Comparison of ENCODE assay signal across 21 mouse cellular contexts in the genomic region with DNA sequence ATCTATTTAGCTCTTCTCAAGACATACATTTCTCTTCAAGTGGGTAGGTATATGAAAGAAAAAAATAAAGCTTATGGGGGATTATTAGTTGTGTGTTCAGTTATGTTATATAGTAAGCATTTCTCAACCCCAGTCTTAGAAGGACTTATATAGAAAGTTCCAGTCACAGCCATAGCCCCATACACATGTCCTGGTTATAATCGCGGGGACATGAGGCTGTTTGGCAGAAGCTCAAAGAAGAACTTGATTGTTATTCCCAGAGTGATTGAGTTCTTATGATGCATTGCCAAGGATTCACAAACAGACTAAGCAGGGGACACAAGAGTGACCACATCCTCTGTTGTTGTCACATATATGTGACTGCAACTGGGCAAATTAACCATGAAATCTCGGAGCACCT. TPM values are rescaled to one million over a fixed set of nuclear protein-coding genes. Genes with fewer than 3 reads are reported as not detected.
DNase-seq lines count a peak whose midpoint lies in the region; ATAC-seq and TF ChIP-seq lines count a peak whose summit lies in the region.
"Had no signal": no experiment of that assay in that cellular context is flagged by ENCODE, and none has a peak within 500 bp of the region (broad histone marks: within the 10 kb centered on the region; RNA-seq: fewer than 3 reads in every experiment).

No protein-coding gene starts in this region.

- no peaks in the 10 kb centered on the region for H3K36me3 ChIP-seq in lung, embryonic 14.5 days (ENCODE audit: insufficient read depth)
- H3K36me3 ChIP-seq in lung, embryonic 15.5 days = no peaks in the 10 kb centered on the region
- H3K36me3 ChIP-seq in lung, embryonic 16.5 days (ENCODE audit: control insufficient read depth, insufficient read depth, low read length) = no peaks in the 10 kb centered on the region

- no peak overlapping the region for H3K4me3 ChIP-seq in lung, embryonic 14.5 days (ENCODE audit: low read depth, low read length)
- H3K4me3 ChIP-seq in lung, embryonic 15.5 days = no peak overlapping the region
- H3K4me3 ChIP-seq in lung, embryonic 16.5 days (ENCODE audit: low read length) = no peak overlapping the region
- no peak overlapping the region for H3K4me3 ChIP-seq in lung, adult 2 months (replicated peaks; ENCODE audit: extremely low read depth, low read depth, low read length)

- H3K4me2 ChIP-seq in lung, embryonic 14.5 days = no peak overlapping the region
- H3K4me2 ChIP-seq in lung, embryonic 15.5 days = no peak overlapping the region
- no peak overlapping the region for H3K4me2 ChIP-seq in lung, embryonic 16.5 days (ENCODE audit: low read depth, low read length)

- no peak overlapping the region for H3K27ac ChIP-seq in lung, embryonic 14.5 days (ENCODE audit: low read depth)
- no peak overlapping the region for H3K27ac ChIP-seq in lung, embryonic 15.5 days
- H3K27ac ChIP-seq in lung, embryonic 16.5 days (ENCODE audit: low read length) = no peak overlapping the region

- 77% methylated on average over 3 of the region's 3 CpGs for WGBS in lung, embryonic 14.5 days
- WGBS in lung, embryonic 15.5 days = 73% methylated on average over 3 of the region's 3 CpGs
- 63% methylated on average over 3 of the region's 3 CpGs for WGBS in lung, embryonic 16.5 days
- WGBS in lung, adult 2 months = 62% methylated on average over 3 of the region's 3 CpGs

- H3K9me3 ChIP-seq in lung, embryonic 14.5 days (ENCODE audit: low read depth, low read length) = no peaks in the 10 kb centered on the region
- no peaks in the 10 kb centered on the region for H3K9me3 ChIP-seq in lung, embryonic 15.5 days
- no peaks in the 10 kb centered on the region for H3K9me3 ChIP-seq in lung, embryonic 16.5 days (ENCODE audit: control insufficient read depth, low read length)
- H3K9me3 ChIP-seq: G1E had no signal

- 0 out of 2 replicates have a peak, but pooled peaks have one; percentile 56 for ATAC-seq in lung, embryonic 14.5 days (ENCODE audit: insufficient read depth)
- peak; percentile 52; the same call in 1 of the 2 replicates for ATAC-seq in lung, embryonic 15.5 days (ENCODE audit: borderline replicate concordance, extremely low read depth, low FRiP score, low TSS enrichment)
- ATAC-seq in lung, embryonic 16.5 days (ENCODE audit: low read depth) = peak; percentile 66; the same call in 1 of the 2 replicates
- ATAC-seq: activated CD4-positive, CD25-positive, alpha-beta regulatory T cell, adult 4 months; CD4-positive, CD25-positive, alpha-beta regulatory T cell, adult 4 months; Patski had no signal

- no peak for TF ChIP-seq POLR2A in lung, adult 2 months (IDR thresholded peaks at IDR 0.05; ENCODE audit: borderline replicate concordance, extremely low read depth, low read depth, low read length)

- peak; percentile 46 for DNase-seq in lung, embryonic 14.5 days
- no peak for DNase-seq in lung, postnatal 10 days
- DNase-seq in lung, postnatal 14 days = no peak
- DNase-seq in lung, adult 2 months = no peak
- DNase-seq: adrenal gland, adult 2 months; adrenal gland, adult 8-10 months; adrenal gland, postnatal 10 days; adrenal gland, postnatal 14 days; adrenal gland, postnatal 25 days; adrenal gland, postnatal 36 days; B cell, adult 2 months; cerebellum, adult 11 months; cerebellum, adult 11-12 months; cerebellum, adult 18-20 months had no signal

- no peaks in the 10 kb centered on the region for H3K4me1 ChIP-seq in lung, embryonic 14.5 days (ENCODE audit: insufficient read depth)
- H3K4me1 ChIP-seq in lung, embryonic 15.5 days = no peaks in the 10 kb centered on the region
- no peaks in the 10 kb centered on the region for H3K4me1 ChIP-seq in lung, embryonic 16.5 days (replicated peaks; ENCODE audit: control insufficient read depth, insufficient read depth, low read length)
- no peaks in the 10 kb centered on the region for H3K4me1 ChIP-seq in lung, adult 2 months (ENCODE audit: control insufficient read depth, insufficient read depth, low read length)

- TF ChIP-seq CTCF in lung, embryonic 14.5 days (IDR thresholded peaks at IDR 0.05; ENCODE audit: low read depth) = no peak
- no peak for TF ChIP-seq CTCF in lung, adult 2 months (IDR thresholded peaks at IDR 0.05; ENCODE audit: insufficient read depth, low read length)

- no peak overlapping the region for H3K9ac ChIP-seq in lung, embryonic 14.5 days
- no peak overlapping the region for H3K9ac ChIP-seq in lung, embryonic 15.5 days
- H3K9ac ChIP-seq in lung, embryonic 16.5 days (ENCODE audit: low read length) = no peak overlapping the region

- no peaks in the 10 kb centered on the region for H3K27me3 ChIP-seq in lung, embryonic 14.5 days (ENCODE audit: insufficient read depth, low read length)
- H3K27me3 ChIP-seq in lung, embryonic 15.5 days = no peaks in the 10 kb centered on the region
- H3K27me3 ChIP-seq in lung, embryonic 16.5 days (ENCODE audit: control insufficient read depth, insufficient read depth, low read depth, low read length) = no peaks in the 10 kb centered on the region
- H3K27me3 ChIP-seq: CH12.LX, Patski had no signal

RNA-seq across cellular contexts. Expression of gene Stx17, which starts 51.0 kb away (rescaled TPM):
- polyA plus RNA-seq in lung, embryonic 14.5 days (2014; fragmentation: Nextera tagmentation; extraction: Ambion mirVana) = 29.9 and 31.8 TPM in 2 replicates
- polyA plus RNA-seq in lung, embryonic 15.5 days (2015; fragmentation: Nextera tagmentation; extraction: Ambion mirVana) = 29.6 and 30.4 TPM in 2 replicates
- polyA plus RNA-seq in lung, embryonic 16.5 days (2015; fragmentation: Nextera tagmentation; extraction: Ambion mirVana) = 29.2 and 33.5 TPM in 2 replicates
- 6.0 and 8.7 TPM in 2 replicates for polyA plus RNA-seq in lung, adult 2 months (2012; rRNA removed)
